Mouse (Mus musculus) midbrain, postnatal 0 days (tissue): ENCODE data around the gene Dner. TPM values are rescaled to one million over a fixed set of nuclear protein-coding genes. Genes with fewer than 3 reads are reported as not detected.
A peak's percentile ranks its signal among the peaks of the same experiment; 100 is the strongest.

Experiments used
- ATAC-seq: fragments of 200-750 bp; cut with Nextera tagmentation; 2 replicates; pipeline ENCODE4 v1.8.0; 2017; ENCODE audit warnings: moderate number of reproducible peaks, mild to moderate bottlenecking, moderate TSS enrichment, moderate library complexity; ENCODE audit not compliant: low FRiP score
- DNase-seq: peaks from one replicate; pipeline ENCODE4 v3.0.0-alpha.2; 2015; ENCODE audit warnings: low spot score
- H3K27ac ChIP-seq: fragments of 300-500 bp; sonication (generic); 2 replicates; pipeline ENCODE4 v1.5.1; 2014; ENCODE audit warnings: low read depth, mild to moderate bottlenecking, low read length, mixed read lengths
- H3K27me3 ChIP-seq: fragments of 300-500 bp; sonication (generic); 2 replicates; pipeline ENCODE4 v1.6.1; 2014; ENCODE audit warnings: low read length, control low read depth, mixed read lengths; ENCODE audit not compliant: insufficient read depth
- H3K36me3 ChIP-seq: fragments of 300-500 bp; sonication (generic); 2 replicates; pipeline ENCODE4 v1.6.1; 2014; ENCODE audit warnings: low read length, control low read depth, mixed read lengths; ENCODE audit not compliant: insufficient read depth
- H3K4me1 ChIP-seq: fragments of 300-500 bp; sonication (generic); 2 replicates; pipeline ENCODE4 v1.6.1; 2014; ENCODE audit warnings: mild to moderate bottlenecking, control low read depth, antibody characterized with exemption, low read length, mixed read lengths; ENCODE audit not compliant: insufficient read depth
- H3K4me2 ChIP-seq: fragments of 300-500 bp; sonication (generic); 2 replicates; pipeline ENCODE4 v1.6.1; 2014; ENCODE audit warnings: low read depth, mild to moderate bottlenecking, low read length, mixed read lengths; ENCODE audit not compliant: poor library complexity, severe bottlenecking
- H3K4me3 ChIP-seq: fragments of 300-500 bp; sonication (generic); 2 replicates; pipeline ENCODE4 v1.5.1; 2014; ENCODE audit warnings: low read depth, mild to moderate bottlenecking, low read length, moderate library complexity
- H3K9ac ChIP-seq: fragments of 300-500 bp; sonication (generic); replicated peaks from 2 replicates; pipeline ENCODE4 v1.6.1; 2014; ENCODE audit warnings: mild to moderate bottlenecking, low read length, moderate library complexity, mixed read lengths; ENCODE audit not compliant: poor library complexity, severe bottlenecking
- H3K9me3 ChIP-seq: fragments of 300-500 bp; sonication (generic); 2 replicates; pipeline ENCODE4 v1.6.1; 2016; ENCODE audit warnings: low read length, control low read depth
- CTCF ChIP-seq: IDR thresholded peaks from 2 replicates; pipeline ENCODE4 v1.5.1; 2016; ENCODE audit warnings: antibody characterized with exemption, mild to moderate bottlenecking
- WGBS: fragments of 180-500 bp; shearing (Covaris S2); extraction: QIAGEN DNeasy Blood & Tissue Kit; methylation state at CpG from one replicate; pipeline ENCODE4 v1.1.7; 2014; 5-methylcytosine and 5-hydroxymethylcytosine counted together
- polyA plus RNA-seq: library from polyadenylated mRNA; unstranded; fragments of >200 nt; fragmentation: Nextera tagmentation; extraction: Ambion mirVana; gene quantifications from 2 replicates; pipeline ENCODE4 v1.2.1, GENCODE M21; 2015
- total RNA-seq: library from RNA; depleted of rRNA; stranded (reverse); fragments of >200 nt; gene quantifications from 2 replicates; pipeline ENCODE4 v1.2.3, GENCODE M21; 2014

The Dner gene
- total and polyA plus RNA-seq, 2 experiments from 2014 or later = 321 to 323 TPM

- H3K27me3 ChIP-seq = no peaks in the 10 kb centered on the region
- H3K27ac ChIP-seq = no peak overlapping the region
- ATAC-seq (no peak), DNase-seq (no peak)
- H3K4me2 ChIP-seq = no peak overlapping the region
- H3K9me3 ChIP-seq = no peaks in the 10 kb centered on the region
- no peaks in the 10 kb centered on the region for H3K4me1 ChIP-seq
- peak; percentile 61 for TF ChIP-seq CTCF
- H3K36me3 ChIP-seq = no peaks in the 10 kb centered on the region
- WGBS = 69% methylated on average over 4 of the region's 4 CpGs
- H3K9ac ChIP-seq = no peak overlapping the region
- no peak overlapping the region for H3K4me3 ChIP-seq
These were observed 225.7 kb downstream of the Dner start for GRCm38 (mm10) chr1:84470342-84470741.

- Histone ChIP-seq H3K36me3 (no peaks in the 10 kb centered on the region), H3K4me3 (no peak overlapping the region), H3K4me1 (no peaks in the 10 kb centered on the region), H3K9me3 (no peaks in the 10 kb centered on the region), H3K27ac (no peak overlapping the region), H3K9ac (no peak overlapping the region), H3K4me2 (no peak overlapping the region), H3K27me3 (no peaks in the 10 kb centered on the region)
- WGBS = 71% methylated on average over 3 of the region's 3 CpGs
- TF ChIP-seq CTCF = no peak
- ATAC-seq (no peak), DNase-seq (peak; percentile 18)
These were observed 228.4 kb downstream of the Dner start for GRCm38 (mm10) chr1:84467664-84468063.

- no peak overlapping the region for H3K9ac ChIP-seq
- no peaks in the 10 kb centered on the region for H3K27me3 ChIP-seq
- H3K4me2 ChIP-seq = no peak overlapping the region
- 90% methylated on average over 3 of the region's 3 CpGs for WGBS
- no peaks in the 10 kb centered on the region for H3K4me1 ChIP-seq
- no peaks in the 10 kb centered on the region for H3K9me3 ChIP-seq
- no peaks in the 10 kb centered on the region for H3K36me3 ChIP-seq
- no peak overlapping the region for H3K27ac ChIP-seq
- no peak for TF ChIP-seq CTCF
- ATAC-seq (no peak), DNase-seq (no peak)
- no peak overlapping the region for H3K4me3 ChIP-seq
These were observed 231.3 kb downstream of the Dner start for GRCm38 (mm10) chr1:84464761-84465160.

GRCm38 (mm10) chr1:84463976-84464662 lies 231.9 kb downstream of the Dner start:
- Histone ChIP-seq H3K27me3 (no peaks in the 10 kb centered on the region), H3K4me3 (no peak overlapping the region), H3K36me3 (no peaks in the 10 kb centered on the region), H3K9me3 (no peaks in the 10 kb centered on the region), H3K9ac (no peak overlapping the region), H3K4me1 (no peaks in the 10 kb centered on the region), H3K4me2 (no peak overlapping the region), H3K27ac (no peak overlapping the region)
- ATAC-seq (no peak), DNase-seq (peak; percentile 21)
- WGBS = 95% methylated on average over 5 of the region's 5 CpGs
- TF ChIP-seq CTCF = no peak

- Histone ChIP-seq H3K27ac (no peak overlapping the region), H3K27me3 (no peaks in the 10 kb centered on the region), H3K4me3 (no peak overlapping the region), H3K9me3 (no peaks in the 10 kb centered on the region), H3K4me1 (no peaks in the 10 kb centered on the region), H3K9ac (no peak overlapping the region), H3K4me2 (no peak overlapping the region), H3K36me3 (peaks cover under 1% of the 10 kb centered on the region; the same call in 1 of the 2 replicates)
- no peak for ATAC-seq
- DNase-seq = peak; percentile 3
- 78% methylated on average over 10 of the region's 10 CpGs for WGBS
- TF ChIP-seq CTCF = no peak
These were observed 246.3 kb downstream of the Dner start for GRCm38 (mm10) chr1:84449566-84450278.

GRCm38 (mm10) chr1:84443640-84444039 lies 252.4 kb downstream of the Dner start:
- Histone ChIP-seq H3K27me3 (no peaks in the 10 kb centered on the region), H3K4me3 (no peak overlapping the region), H3K4me2 (no peak overlapping the region), H3K27ac (peak overlapping the region; percentile 55), H3K9ac (0 out of 2 replicates have a peak overlapping the region, but pooled peaks have one; percentile 5), H3K36me3 (peaks cover 7% of the 10 kb centered on the region; the same call in 1 of the 2 replicates), H3K4me1 (no peaks in the 10 kb centered on the region), H3K9me3 (no peaks in the 10 kb centered on the region)
- ATAC-seq = peak; percentile 44
- DNase-seq = peak; percentile 70
- WGBS = 43% methylated on average over 3 of the region's 3 CpGs
- no peak for TF ChIP-seq CTCF
